Mouse (Mus musculus): ENCODE measurements at regions not wholly inside any gene's neighbourhood (a gene's known extent, or its start where the extent isn't known, plus 50 kb on each side); places are given as distances from the start of the nearest gene placed in this dataset.

- intact Hi-C loops (cut with DNase I), result no loop called here
- DNase-seq (ENCODE audit: extremely low spot score in 1 of 2, low spot score in 2 of 2), result peak in 1 of 2 experiments; percentile 11
Measured at GRCm38 (mm10) chr5:112042236-112042635, 210.1 kb downstream of the Cryba4 start.

DNA sequence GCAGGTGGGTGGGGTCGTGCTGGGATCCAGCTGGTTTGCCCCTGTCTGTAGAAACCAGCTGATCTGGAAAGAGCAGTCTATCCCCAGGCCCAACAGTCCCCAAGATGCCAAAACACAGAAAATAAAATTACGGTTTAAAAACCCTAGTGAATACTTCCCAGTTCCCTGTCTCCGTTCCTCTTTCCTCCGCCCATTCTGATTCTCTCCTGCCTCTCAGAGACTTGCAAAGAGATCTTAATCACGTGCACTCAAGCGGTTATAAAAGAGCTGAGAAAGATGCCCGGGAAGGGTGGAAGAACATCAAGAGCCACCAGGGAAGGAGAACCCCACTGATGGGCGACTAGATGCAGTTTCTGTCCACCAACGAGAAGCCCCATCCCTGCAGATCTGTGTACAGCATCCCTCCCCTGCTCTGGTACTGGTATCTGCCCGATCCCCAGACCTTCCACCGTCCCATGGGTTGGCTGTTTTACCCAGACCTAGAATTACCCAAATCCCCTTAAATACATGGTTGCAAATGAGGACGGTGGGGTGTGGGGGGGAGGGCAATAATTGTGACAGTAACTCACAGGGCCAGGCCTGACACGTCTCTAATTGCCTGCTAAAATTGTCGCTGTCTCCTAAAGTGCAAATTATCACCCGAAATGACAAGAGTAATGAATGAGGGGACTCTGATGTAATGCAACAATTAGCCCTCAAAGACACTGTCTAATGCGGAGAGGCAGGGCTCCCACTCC lies 202.1 kb downstream of the Cryba4 start:
- intact Hi-C loops (cut with DNase I), result no loop called here
- peak in 1 of 2 experiments; percentile 11 for DNase-seq (ENCODE audit: extremely low spot score in 1 of 2, low spot score in 2 of 2)

DNA sequence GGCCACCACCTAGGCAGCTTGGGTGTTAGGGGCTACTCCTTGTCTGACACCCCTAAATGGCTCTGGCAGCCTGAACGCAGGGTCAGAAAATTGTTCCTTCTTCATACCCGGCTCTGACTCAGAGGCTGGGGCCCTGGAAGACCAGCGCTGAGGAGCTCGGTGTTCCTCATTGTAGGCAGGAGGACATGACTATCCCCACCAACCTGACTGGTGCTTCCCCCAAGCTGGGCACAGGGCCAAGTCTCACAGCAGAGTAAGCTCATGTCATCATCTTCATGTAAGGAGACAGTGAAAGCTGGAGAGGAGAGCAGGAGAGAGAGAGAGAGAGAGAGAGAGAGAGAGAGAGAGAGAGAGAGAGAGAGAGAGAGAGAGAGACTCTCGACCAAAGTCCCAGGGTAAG lies 201.4 kb downstream of the Cryba4 start:
- DNase-seq (ENCODE audit: extremely low spot score in 1 of 2, low spot score in 2 of 2), result peak in 1 of 2 experiments; percentile 79
- intact Hi-C loops (cut with DNase I), result no loop called here

DNA sequence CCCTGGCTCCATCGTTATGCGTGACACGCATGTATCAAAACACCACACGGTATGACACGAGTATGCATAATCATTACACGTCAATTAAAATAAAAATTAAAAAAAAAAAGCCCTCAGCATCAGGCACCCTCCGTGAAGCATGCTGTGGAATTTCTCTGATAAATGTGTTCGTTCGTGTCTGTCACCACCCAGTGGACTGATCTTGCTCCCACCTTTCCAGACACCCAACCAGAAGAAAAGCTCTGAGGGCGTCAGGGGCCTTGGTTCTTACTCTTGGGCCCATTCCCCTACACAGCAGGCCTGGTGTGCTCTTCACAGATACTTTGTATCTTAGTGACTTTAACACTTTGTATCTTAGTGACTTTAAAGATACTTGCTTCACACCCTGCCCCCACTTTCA lies 200.5 kb downstream of the Cryba4 start:
- intact Hi-C loops (cut with DNase I), result no loop called here
- peak in 1 of 2 experiments; percentile 8 for DNase-seq (ENCODE audit: extremely low spot score in 1 of 2, low spot score in 2 of 2)

- DNase-seq (ENCODE audit: extremely low spot score in 1 of 2, low spot score in 2 of 2), result peak in 1 of 2 experiments; percentile 13
- intact Hi-C loops (cut with DNase I), result no loop called here
Measured at GRCm38 (mm10) chr5:112053600-112054155, 198.6 kb downstream of the Cryba4 start.

DNA sequence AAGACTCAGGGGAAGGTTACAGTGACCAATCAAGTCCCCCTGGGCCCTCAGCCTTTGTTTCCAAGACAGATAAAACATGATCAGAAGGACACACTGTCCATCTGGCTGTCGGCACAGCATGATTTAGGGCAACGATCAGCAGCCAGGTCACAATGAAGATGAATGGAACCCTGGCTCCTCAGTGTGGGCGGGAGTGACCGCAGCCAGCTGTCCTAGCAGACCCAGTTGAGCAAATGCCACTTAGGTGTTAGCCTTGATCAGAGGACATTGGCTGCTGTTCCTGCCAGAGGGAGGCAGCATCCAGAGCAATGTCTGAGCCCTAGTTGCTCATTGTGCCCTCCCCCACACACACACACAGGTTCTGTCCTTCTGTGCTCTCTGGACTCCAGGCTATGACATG lies 197.3 kb downstream of the Cryba4 start:
- intact Hi-C loops (cut with DNase I), result no loop called here
- no peak for DNase-seq (ENCODE audit: extremely low spot score in 1 of 2, low spot score in 2 of 2)

GRCm38 (mm10) chr5:112069917-112070316 lies 182.4 kb downstream of the Cryba4 start:
- intact Hi-C loops (cut with DNase I), result no loop called here
- no peak for DNase-seq (ENCODE audit: extremely low spot score in 1 of 2, low spot score in 2 of 2)

DNA sequence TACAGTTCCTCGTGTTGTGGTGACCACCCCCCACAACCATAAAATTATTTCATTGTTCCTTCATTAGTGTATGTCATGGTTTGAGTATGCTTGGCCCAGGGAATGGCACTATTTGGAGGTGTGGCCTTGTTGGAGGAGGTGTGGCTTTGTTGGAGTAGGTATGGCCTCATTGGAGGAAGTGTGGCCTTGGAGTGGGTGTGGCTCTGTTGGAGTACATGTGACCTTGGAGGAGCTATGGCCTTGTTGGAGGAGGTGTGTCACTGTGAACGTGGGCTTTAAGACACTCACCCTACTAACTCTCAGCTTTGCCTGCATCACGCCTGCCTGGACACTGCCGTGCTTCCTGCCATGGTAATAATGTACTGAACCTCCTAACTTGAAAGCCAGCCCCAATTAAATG lies 179.9 kb downstream of the Cryba4 start:
- intact Hi-C loops (cut with DNase I), result no loop called here
- no peak for DNase-seq (ENCODE audit: extremely low spot score in 1 of 2, low spot score in 2 of 2)

DNA sequence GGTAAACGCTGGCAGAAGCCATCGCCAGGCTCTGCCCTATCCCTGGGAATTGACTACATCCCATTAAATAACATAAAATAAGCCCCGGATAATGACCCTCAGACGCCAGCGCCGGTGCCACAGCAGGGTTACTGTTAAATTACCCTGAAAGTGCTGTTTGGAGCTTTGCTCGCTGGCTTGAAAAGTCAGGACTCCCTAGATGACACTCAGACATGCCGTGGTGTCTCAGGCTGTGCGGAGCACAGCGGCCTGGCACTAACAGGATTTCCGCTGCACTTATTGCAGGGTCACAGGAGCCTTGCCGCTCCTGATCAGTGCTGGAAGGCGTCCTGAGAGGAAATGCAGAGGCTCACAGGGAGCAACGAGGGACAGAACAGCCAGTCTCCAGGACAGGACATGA lies 175.2 kb downstream of the Cryba4 start:
- DNase-seq (ENCODE audit: extremely low spot score in 1 of 2, low spot score in 2 of 2), result no peak
- intact Hi-C loops (cut with DNase I), result no loop called here

- intact Hi-C loops (cut with DNase I), result no loop called here
- peak in 1 of 2 experiments; percentile 75 for DNase-seq (ENCODE audit: extremely low spot score in 1 of 2, low spot score in 2 of 2)
Measured at GRCm38 (mm10) chr5:112077840-112078600, 174.3 kb downstream of the Cryba4 start.

DNA sequence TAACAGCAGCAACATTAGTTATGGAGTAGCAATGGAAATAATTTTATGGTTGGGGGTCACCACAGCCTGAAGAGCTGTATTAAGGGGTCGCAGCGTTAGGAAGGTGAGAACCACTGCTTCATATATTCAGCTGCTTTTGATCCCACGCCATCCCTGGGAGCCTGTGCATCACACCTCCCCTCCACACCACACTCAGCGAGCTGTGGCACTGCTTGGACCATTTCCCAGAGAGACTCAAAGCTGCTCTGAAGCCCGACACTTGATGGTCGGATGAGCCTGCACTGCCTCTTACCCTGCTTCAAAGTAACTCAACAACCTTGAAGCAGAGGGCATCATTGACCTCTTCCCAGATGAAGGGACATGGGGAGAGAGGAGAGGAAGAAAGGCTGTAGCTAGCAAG lies 171.3 kb downstream of the Cryba4 start:
- intact Hi-C loops (cut with DNase I), result no loop called here
- DNase-seq (ENCODE audit: extremely low spot score in 1 of 2, low spot score in 2 of 2), result no peak

- intact Hi-C loops (cut with DNase I), result no loop called here
- peak; percentile 63 to 69 for DNase-seq (ENCODE audit: extremely low spot score in 1 of 2, low spot score in 2 of 2)
Measured at GRCm38 (mm10) chr5:112091867-112092535, 160.3 kb downstream of the Cryba4 start.

DNA sequence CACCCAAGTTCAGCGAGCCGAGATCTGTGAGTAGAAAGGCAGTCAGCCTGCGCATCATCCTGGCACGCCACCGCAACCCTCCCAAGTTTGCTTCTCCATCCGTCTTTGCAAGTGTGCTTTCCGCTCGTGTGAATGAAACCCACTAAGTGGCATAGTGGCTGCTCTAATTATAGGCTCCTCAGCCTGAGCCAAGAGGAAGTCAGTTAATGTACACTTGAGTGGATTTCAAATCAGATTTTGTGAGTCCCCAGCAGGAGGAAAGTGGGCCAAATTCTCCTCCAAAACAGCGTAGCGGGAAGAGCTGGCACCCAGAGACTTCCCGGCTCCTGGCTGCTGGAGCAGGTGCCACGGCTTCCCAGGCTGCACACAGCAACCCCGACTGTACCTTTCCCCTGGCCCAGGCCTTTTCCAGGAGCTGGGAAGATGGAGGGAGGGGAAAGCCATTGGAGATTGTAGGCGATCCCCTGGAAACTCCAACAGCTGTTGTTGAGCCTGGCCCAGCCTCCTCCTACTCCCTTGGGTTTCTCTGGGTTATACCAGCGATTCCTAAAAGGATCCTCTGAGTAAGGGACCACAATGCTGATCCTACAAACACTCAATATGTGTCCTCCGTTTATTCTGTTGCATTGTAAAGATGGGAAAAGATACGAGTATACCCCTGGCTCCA lies 158.3 kb downstream of the Cryba4 start:
- peak; percentile 54 to 83 for DNase-seq (ENCODE audit: extremely low spot score in 1 of 2, low spot score in 2 of 2)
- intact Hi-C loops (cut with DNase I), result no loop called here

DNA sequence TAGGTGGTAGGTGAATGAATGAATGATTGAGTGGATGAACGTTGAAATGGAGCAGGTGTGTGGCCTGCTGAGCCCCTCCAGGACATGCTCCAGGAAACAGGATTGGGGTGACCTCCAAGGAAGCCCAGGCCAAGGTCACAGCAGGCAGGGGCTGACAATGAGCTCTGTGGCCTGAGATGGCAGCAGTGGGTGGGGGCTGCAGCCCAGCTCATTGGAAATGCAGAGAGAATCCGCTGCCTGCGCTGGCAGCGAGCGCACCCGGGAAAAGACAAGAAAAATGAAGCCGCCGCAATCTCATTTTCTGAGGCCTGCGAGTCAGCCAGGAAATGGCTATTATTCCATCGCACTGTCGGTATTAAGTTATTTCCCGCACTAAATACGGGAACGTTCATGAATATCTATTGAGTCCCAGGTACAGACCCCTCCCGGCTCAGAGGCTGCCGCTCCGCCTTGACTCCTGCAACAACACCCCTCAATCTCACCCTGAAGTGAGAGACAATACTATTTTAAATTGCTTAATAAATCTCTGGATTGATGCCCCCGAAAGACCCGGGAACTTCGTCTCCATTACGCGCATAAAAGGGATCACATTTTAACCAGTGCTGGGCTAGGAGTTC lies 153.7 kb downstream of the Cryba4 start:
- intact Hi-C loops (cut with DNase I), result no loop called here
- DNase-seq (ENCODE audit: extremely low spot score in 1 of 2, low spot score in 2 of 2), result no peak

- DNase-seq (ENCODE audit: extremely low spot score in 1 of 2, low spot score in 2 of 2), result no peak
Measured at GRCm38 (mm10) chr5:112101739-112102590, 150.4 kb downstream of the Cryba4 start.

GRCm38 (mm10) chr5:112110306-112110969 lies 141.9 kb downstream of the Cryba4 start:
- intact Hi-C loops (cut with DNase I), result no loop called here
- DNase-seq (ENCODE audit: extremely low spot score in 1 of 2, low spot score in 2 of 2), result no peak

More at GRCm38 (mm10) chr5:112101739-112102590, 150.4 kb downstream of the Cryba4 start:
- intact Hi-C loops (cut with DNase I), result no loop called here

DNA sequence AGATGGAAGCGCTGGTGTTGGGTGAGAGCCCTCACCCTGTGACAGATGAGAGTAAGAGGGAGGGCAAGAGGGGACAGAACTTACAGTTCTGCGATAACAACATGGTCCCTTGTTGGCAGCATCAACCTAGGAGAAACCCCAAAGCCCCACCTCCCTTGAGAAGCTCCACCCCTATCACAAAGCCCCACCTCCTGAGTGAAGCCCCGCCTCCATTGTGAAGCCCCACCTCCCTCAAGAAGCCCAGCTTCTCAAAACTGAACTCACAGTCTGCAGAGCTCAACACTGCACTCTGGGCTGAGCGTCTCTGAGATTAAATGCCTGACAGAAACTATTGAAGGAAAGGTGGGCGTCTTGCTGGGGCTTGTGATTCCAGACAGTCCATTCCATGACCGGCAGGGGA lies 131.6 kb downstream of the Cryba4 start:
- intact Hi-C loops (cut with DNase I), result no loop called here
- DNase-seq (ENCODE audit: extremely low spot score in 1 of 2, low spot score in 2 of 2), result no peak
